ENCODE assay signal across 8 mouse cellular contexts in the genomic region with DNA sequence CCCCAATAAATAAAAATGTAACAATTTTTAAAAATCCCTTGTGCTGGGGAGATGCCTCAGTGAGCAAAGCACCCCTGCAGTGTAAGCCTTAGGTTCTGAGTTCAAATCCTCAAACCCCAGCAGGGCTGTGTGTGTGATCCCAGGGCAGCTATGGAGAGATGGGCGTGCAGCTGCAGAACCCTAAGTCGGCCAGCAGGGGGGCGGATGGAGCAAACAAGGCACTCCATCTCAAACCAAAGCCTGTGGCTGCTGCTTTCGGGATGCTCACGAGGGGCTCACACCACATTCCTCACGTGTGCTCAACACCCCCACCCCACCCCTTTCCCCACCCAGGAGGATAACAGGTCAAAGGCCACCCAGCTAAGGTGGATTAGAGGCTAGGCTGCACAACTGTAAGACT. TPM values are rescaled to one million over a fixed set of nuclear protein-coding genes. Genes with fewer than 3 reads are reported as not detected.
A peak's percentile ranks its signal among the peaks of the same experiment; 100 is the strongest.
DNase-seq lines count a peak whose midpoint lies in the region; ATAC-seq and TF ChIP-seq lines count a peak whose summit lies in the region.

No protein-coding gene starts in this region.

- H3K27me3 ChIP-seq in midbrain, embryonic 10.5 days (ENCODE audit: low read depth, poor library complexity, severe bottlenecking) = no peaks in the 10 kb centered on the region
- no peaks in the 10 kb centered on the region for H3K27me3 ChIP-seq in midbrain, embryonic 16.5 days (ENCODE audit: control insufficient read depth, insufficient read depth, low read depth, low read length)
- no peaks in the 10 kb centered on the region for H3K27me3 ChIP-seq in midbrain, embryonic 12.5 days
- H3K27me3 ChIP-seq in stomach, postnatal 0 days (ENCODE audit: control insufficient read depth, insufficient read depth, low read length) = no peaks in the 10 kb centered on the region

- no peak overlapping the region for H3K4me2 ChIP-seq in midbrain, embryonic 16.5 days (ENCODE audit: low read length)
- peak overlapping the region; percentile 14; the same call in 1 of the 2 replicates for H3K4me2 ChIP-seq in midbrain, embryonic 12.5 days (replicated peaks)
- H3K4me2 ChIP-seq in stomach, postnatal 0 days (replicated peaks; ENCODE audit: low read depth) = no peak overlapping the region

- TF ChIP-seq EP300 in stomach, postnatal 0 days (optimal IDR thresholded peaks at IDR 0.05) = no peak

- H3K4me1 ChIP-seq in midbrain, embryonic 10.5 days = peaks cover 7% of the 10 kb centered on the region
- no peaks in the 10 kb centered on the region for H3K4me1 ChIP-seq in midbrain, embryonic 16.5 days (ENCODE audit: control insufficient read depth, insufficient read depth, low read length)
- H3K4me1 ChIP-seq in bone marrow macrophage, adult 2 months (ENCODE audit: control insufficient read depth, insufficient read depth, low read length) = no peaks in the 10 kb centered on the region
- H3K4me1 ChIP-seq in midbrain, embryonic 12.5 days = 0 out of 2 replicates have a peak, but pooled peaks cover 2% of the 10 kb centered on the region
- no peaks in the 10 kb centered on the region for H3K4me1 ChIP-seq in stomach, postnatal 0 days (replicated peaks; ENCODE audit: control insufficient read depth, insufficient read depth)

- H3K9me3 ChIP-seq in midbrain, embryonic 10.5 days (replicated peaks) = no peaks in the 10 kb centered on the region
- no peaks in the 10 kb centered on the region for H3K9me3 ChIP-seq in midbrain, embryonic 16.5 days (replicated peaks; ENCODE audit: control insufficient read depth, low read length, poor library complexity, severe bottlenecking)
- H3K9me3 ChIP-seq in midbrain, embryonic 12.5 days = no peaks in the 10 kb centered on the region
- H3K9me3 ChIP-seq in stomach, postnatal 0 days (ENCODE audit: control insufficient read depth, low read length) = no peaks in the 10 kb centered on the region

- no peak overlapping the region for H3K9ac ChIP-seq in midbrain, embryonic 16.5 days (ENCODE audit: low read depth, low read length)
- H3K9ac ChIP-seq in midbrain, embryonic 12.5 days (replicated peaks) = no peak overlapping the region
- H3K9ac ChIP-seq in stomach, postnatal 0 days (ENCODE audit: low read length) = no peak overlapping the region

- DNase-seq in midbrain, embryonic 10.5 days (ENCODE audit: low spot score) = peak; percentile 77
- DNase-seq in left cerebral cortex, postnatal 14 days (ENCODE audit: low spot score in 2 of 2) = peak; percentile 48 to 62
- DNase-seq in stomach, postnatal 0 days (ENCODE audit: low spot score) = peak; percentile 78

- peaks cover 51% of the 10 kb centered on the region for H3K36me3 ChIP-seq in midbrain, embryonic 10.5 days
- H3K36me3 ChIP-seq in midbrain, embryonic 16.5 days (ENCODE audit: control insufficient read depth, insufficient read depth, low read length) = no peaks in the 10 kb centered on the region
- no peaks in the 10 kb centered on the region for H3K36me3 ChIP-seq in midbrain, embryonic 12.5 days
- peaks cover 10% of the 10 kb centered on the region; the same call in 1 of the 2 replicates for H3K36me3 ChIP-seq in stomach, postnatal 0 days (ENCODE audit: control insufficient read depth, insufficient read depth, low read length)

- 5% methylated on average over 6 of the region's 6 CpGs for WGBS in midbrain, embryonic 10.5 days
- 8% methylated on average over 6 of the region's 6 CpGs for WGBS in midbrain, embryonic 16.5 days
- WGBS in midbrain, embryonic 12.5 days = 8% methylated on average over 6 of the region's 6 CpGs
- WGBS in stomach, postnatal 0 days = 14% methylated on average over 6 of the region's 6 CpGs

- H3K27ac ChIP-seq in midbrain, embryonic 10.5 days (replicated peaks) = peak overlapping the region; percentile 70
- H3K27ac ChIP-seq in midbrain, embryonic 16.5 days (ENCODE audit: low read length) = no peak overlapping the region
- no peak overlapping the region for H3K27ac ChIP-seq in bone marrow macrophage, adult 2 months (ENCODE audit: insufficient read depth, low read depth, low read length)
- no peak overlapping the region for H3K27ac ChIP-seq in midbrain, embryonic 12.5 days (replicated peaks)
- peak overlapping the region; percentile 69 for H3K27ac ChIP-seq in stomach, postnatal 0 days (replicated peaks)

- peak; percentile 41 for TF ChIP-seq CTCF in bone marrow macrophage, adult 2 months (IDR thresholded peaks at IDR 0.05; ENCODE audit: low read depth, low read length)
- peak; percentile 82 for TF ChIP-seq CTCF in stomach, postnatal 0 days (IDR thresholded peaks at IDR 0.05; ENCODE audit: low read depth)

- TF ChIP-seq POLR2A in bone marrow macrophage, adult 2 months (IDR thresholded peaks at IDR 0.05; ENCODE audit: borderline replicate concordance, low read depth, low read length) = no peak

- H3K4me3 ChIP-seq in midbrain, embryonic 10.5 days = 0 out of 2 replicates have a peak overlapping the region, but pooled peaks have one; percentile 11
- no peak overlapping the region for H3K4me3 ChIP-seq in midbrain, embryonic 16.5 days (ENCODE audit: low read depth, low read length)
- no peak overlapping the region for H3K4me3 ChIP-seq in bone marrow macrophage, adult 2 months (ENCODE audit: insufficient read depth, low read length)
- no peak overlapping the region for H3K4me3 ChIP-seq in midbrain, embryonic 12.5 days
- H3K4me3 ChIP-seq in stomach, postnatal 0 days (ENCODE audit: low read depth, low read length) = no peak overlapping the region

- no peak for ATAC-seq in midbrain, embryonic 16.5 days
- peak; percentile 74 for ATAC-seq in erythroid progenitor cell, adult 5-6 weeks (replicated peaks; ENCODE audit: low FRiP score, poor library complexity, severe bottlenecking)
- ATAC-seq in hematopoietic stem cell, adult 5-6 weeks (replicated peaks in 1 of 2; ENCODE audit: insufficient read depth in 1 of 2, low FRiP score in 2 of 2, low TSS enrichment in 1 of 2, low read depth in 1 of 2, poor library complexity in 2 of 2, severe bottlenecking in 2 of 2) = peak; percentile 76 to 89; a peak in 3 of 4 replicates
- peak; percentile 34; the same call in 1 of the 2 replicates for ATAC-seq in midbrain, embryonic 12.5 days (ENCODE audit: low FRiP score, low read depth)
- ATAC-seq in stomach, postnatal 0 days (ENCODE audit: low FRiP score, low TSS enrichment) = peak; percentile 59; the same call in 1 of the 2 replicates

- intact Hi-C loops in left cerebral cortex, postnatal 14 days (cut with DNase I) = no loop called here

RNA-seq across cellular contexts. Expression of a gene that starts 11.6 kb away (rescaled TPM):
- 8.6 and 9.5 TPM in 2 replicates for polyA plus RNA-seq in midbrain, embryonic 10.5 days (2016; fragmentation: Nextera tagmentation; extraction: Ambion mirVana)
- polyA plus RNA-seq in midbrain, embryonic 16.5 days (2015; fragmentation: Nextera tagmentation; extraction: Ambion mirVana) = 3.1 and 3.5 TPM in 2 replicates
- 12.2 and 12.3 TPM in 2 replicates for polyA plus RNA-seq in bone marrow macrophage, adult 2 months (2012; ENCODE audit: insufficient read depth, insufficient read length, missing spikeins)
- not detected in 2 replicates for total RNA-seq in erythroid progenitor cell, adult 5-6 weeks (2015; ENCODE audit: low replicate concordance)
- total RNA-seq in erythroid progenitor cell, adult 5-6 weeks (2017; ENCODE audit: low replicate concordance) = 0.51 TPM in 1 of 2 replicates, not detected in the other
- 3.9 and 4.3 TPM in 2 replicates for total RNA-seq in hematopoietic stem cell, adult 5-6 weeks (2017)
- 1 to 10 TPM; 7.4 to 7.6 TPM for total RNA-seq in left cerebral cortex, postnatal 14 days (2021)
- polyA plus RNA-seq in midbrain, embryonic 12.5 days (2016; fragmentation: Nextera tagmentation; extraction: Ambion mirVana) = 7.7 and 9.9 TPM in 2 replicates
- 7.3 and 7.5 TPM in 2 replicates for polyA plus RNA-seq in stomach, postnatal 0 days (2015; fragmentation: Nextera tagmentation; extraction: Ambion mirVana)

RNA-seq across cellular contexts. Expression of a gene that starts 26.8 kb away (rescaled TPM):
- polyA plus RNA-seq in midbrain, embryonic 10.5 days (2016; fragmentation: Nextera tagmentation; extraction: Ambion mirVana) = 146 and 175 TPM in 2 replicates
- 10.4 and 11.8 TPM in 2 replicates for polyA plus RNA-seq in midbrain, embryonic 16.5 days (2015; fragmentation: Nextera tagmentation; extraction: Ambion mirVana)
- 16.6 and 23.2 TPM in 2 replicates for polyA plus RNA-seq in bone marrow macrophage, adult 2 months (2012; ENCODE audit: insufficient read depth, insufficient read length, missing spikeins)
- total RNA-seq in erythroid progenitor cell, adult 5-6 weeks (2015; ENCODE audit: low replicate concordance) = 40.7 and 50.7 TPM in 2 replicates
- 68.7 and 98.2 TPM in 2 replicates for total RNA-seq in erythroid progenitor cell, adult 5-6 weeks (2017; ENCODE audit: low replicate concordance)
- total RNA-seq in hematopoietic stem cell, adult 5-6 weeks (2017) = 79.7 and 117 TPM in 2 replicates
- 1 to 10 TPM; 2.6 to 2.7 TPM for total RNA-seq in left cerebral cortex, postnatal 14 days (2021)
- polyA plus RNA-seq in midbrain, embryonic 12.5 days (2016; fragmentation: Nextera tagmentation; extraction: Ambion mirVana) = 74.2 and 87.2 TPM in 2 replicates
- 29.2 and 31.2 TPM in 2 replicates for polyA plus RNA-seq in stomach, postnatal 0 days (2015; fragmentation: Nextera tagmentation; extraction: Ambion mirVana)

RNA-seq across cellular contexts. Expression of a gene that starts 48.4 kb away (rescaled TPM):
- polyA plus RNA-seq in midbrain, embryonic 10.5 days (2016; fragmentation: Nextera tagmentation; extraction: Ambion mirVana) = 0.47 and 0.83 TPM in 2 replicates
- polyA plus RNA-seq in midbrain, embryonic 16.5 days (2015; fragmentation: Nextera tagmentation; extraction: Ambion mirVana) = 0.87 TPM in 1 of 2 replicates, not detected in the other
- not detected in 2 replicates for polyA plus RNA-seq in bone marrow macrophage, adult 2 months (2012; ENCODE audit: insufficient read depth, insufficient read length, missing spikeins)
- total RNA-seq in erythroid progenitor cell, adult 5-6 weeks (2015; ENCODE audit: low replicate concordance) = not detected in 2 replicates
- not detected in 2 replicates for total RNA-seq in erythroid progenitor cell, adult 5-6 weeks (2017; ENCODE audit: low replicate concordance)
- not detected in 2 replicates for total RNA-seq in hematopoietic stem cell, adult 5-6 weeks (2017)
- not detected for total RNA-seq in left cerebral cortex, postnatal 14 days (2021)
- polyA plus RNA-seq in midbrain, embryonic 12.5 days (2016; fragmentation: Nextera tagmentation; extraction: Ambion mirVana) = 0.28 and 0.64 TPM in 2 replicates
- 2.1 and 2.2 TPM in 2 replicates for polyA plus RNA-seq in stomach, postnatal 0 days (2015; fragmentation: Nextera tagmentation; extraction: Ambion mirVana)

Comparison
In these comparisons a context has a peak if more than half of its experiments do, and no peak if none do; other contexts are left out.
1. H3K27ac ChIP-seq: peak in midbrain, embryonic 10.5 days (single experiment) and stomach, postnatal 0 days (single experiment); none in midbrain, embryonic 16.5 days (single experiment), bone marrow macrophage, adult 2 months (single experiment) and midbrain, embryonic 12.5 days (single experiment).
2. Peak in every context shown above with its lines, with median percentiles within 50 percentile points of each other: DNase-seq.